Mouse (Mus musculus) kidney, adult 2 months (tissue): ENCODE data around the gene Cltc.

Experiments
- CTCF ChIP-seq: fragments of 200-500 bp; conservative IDR thresholded peaks from 2 replicates; pipeline ENCODE4 v1.5.1; 2011; ENCODE audit warnings: low read depth, mild to moderate bottlenecking, control low read depth, low read length, moderate library complexity, mixed read lengths; ENCODE audit not compliant: insufficient read depth, insufficient read length
- POLR2A ChIP-seq: fragments of 200-500 bp; IDR thresholded peaks from one replicate; pipeline ENCODE4 v1.6.1; 2011; ENCODE audit warnings: low read depth, low read length, control low read depth

GRCm38 (mm10) chr11:86731443-86731842 lies 25.9 kb downstream of the Cltc start:
- no peak for TF ChIP-seq POLR2A
- TF ChIP-seq CTCF, result no peak
